Comparison of ENCODE assay signal across 7 mouse cellular contexts in the genomic region with DNA sequence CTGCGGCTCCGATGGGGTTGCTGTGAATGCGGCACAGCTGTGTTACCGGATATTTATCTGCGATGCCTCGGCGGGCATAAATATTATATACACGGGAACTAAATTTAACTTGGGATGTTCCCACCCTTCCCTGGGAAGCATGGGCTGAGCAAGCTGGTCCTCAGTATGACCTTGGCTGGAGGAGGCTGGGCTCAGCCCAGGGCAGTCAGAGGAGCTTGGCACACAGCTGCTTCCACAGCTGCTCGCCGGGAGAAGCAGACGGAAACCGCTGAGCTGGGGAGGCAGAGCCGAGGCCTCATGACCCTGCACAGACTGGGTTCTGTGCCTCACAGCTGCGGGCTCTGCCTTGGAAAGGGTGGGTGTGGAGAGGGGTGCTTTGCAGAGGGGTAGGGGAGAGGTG. TPM values are rescaled to one million over a fixed set of nuclear protein-coding genes. Genes with fewer than 3 reads are reported as not detected.
DNase-seq lines count a peak whose midpoint lies in the region; TF ChIP-seq lines count a peak whose summit lies in the region.

No protein-coding gene starts in this region.

- no peaks in the 10 kb centered on the region for H3K4me1 ChIP-seq in cerebellum, adult 2 months (ENCODE audit: control insufficient read depth, insufficient read depth, low read length)

- WGBS in cerebellum, adult 2 months, result 26% methylated on average over 14 of the region's 14 CpGs

- no peak overlapping the region for H3K27ac ChIP-seq in cerebellum, adult 2 months (ENCODE audit: insufficient read depth, low read length)

- no peak for TF ChIP-seq POLR2A in cerebellum, adult 2 months (IDR thresholded peaks at IDR 0.05; ENCODE audit: borderline replicate concordance, insufficient read depth, low read length)

- no peak overlapping the region for H3K4me3 ChIP-seq in cerebellum, adult 2 months (replicated peaks; ENCODE audit: insufficient read depth, low read depth, low read length)

- peak; percentile 38 for DNase-seq in kidney, postnatal 14 days
- no peak for DNase-seq in kidney, postnatal 25 days
- DNase-seq in gastrocnemius, postnatal 14 days, result peak; percentile 61
- peak; percentile 20 for DNase-seq in heart, postnatal 25 days (ENCODE audit: low spot score)
- peak; percentile 60 for DNase-seq in lung, postnatal 14 days
- no peak for DNase-seq in adrenal gland, adult 8-10 months
- no peak for DNase-seq in cerebellum, adult 2 months

- no peak for TF ChIP-seq CTCF in cerebellum, adult 2 months (IDR thresholded peaks at IDR 0.05; ENCODE audit: borderline replicate concordance, insufficient read depth, low read depth, low read length)

- intact Hi-C loops in gastrocnemius, postnatal 14 days (cut with DNase I; ENCODE audit: low total_unique reads), result no loop called here
- intact Hi-C loops in heart, postnatal 25 days (cut with DNase I), result no loop called here

- H3K27me3 ChIP-seq in cerebellum, adult 2 months (ENCODE audit: control insufficient read depth, insufficient read depth, low read length), result no peaks in the 10 kb centered on the region

RNA-seq across cellular contexts. Expression of a gene that starts 59.8 kb away (rescaled TPM):
- 10 to 100 TPM; 26.6 to 35.0 TPM for total RNA-seq in gastrocnemius, postnatal 14 days (2021)
- 10 to 100 TPM; 89.2 to 97.2 TPM for total RNA-seq in heart, postnatal 25 days (2021)
- 100 to 1,000 TPM; 135 to 173 (median 141) TPM for total RNA-seq in adrenal gland, adult 8-10 months (2022)
- 104 and 123 TPM in 2 replicates for polyA plus RNA-seq in cerebellum, adult 2 months (2012; rRNA removed)

Comparison
In these comparisons a context has a peak if more than half of its experiments do, and no peak if none do; other contexts are left out.
1. DNase-seq: peak in kidney, postnatal 14 days (single experiment), gastrocnemius, postnatal 14 days (single experiment), heart, postnatal 25 days (single experiment) and lung, postnatal 14 days (single experiment); none in kidney, postnatal 25 days (0 of 2), adrenal gland, adult 8-10 months (single experiment) and cerebellum, adult 2 months (0 of 2).